Comparison of ENCODE assay signal across 19 mouse cellular contexts in genomic region chr5:69523944-69524343, GRCm38 (mm10). TPM values are rescaled to one million over a fixed set of nuclear protein-coding genes. Genes with fewer than 3 reads are reported as not detected.
"Had no signal": no experiment of that assay in that cellular context is flagged by ENCODE, and none has a peak within 500 bp of the region (broad histone marks: within the 10 kb centered on the region; RNA-seq: fewer than 3 reads in every experiment).

No protein-coding gene starts in this region.

- DNase-seq: kidney, adult 11 months; kidney, adult 9 months; kidney, postnatal 36 days; lung, postnatal 14 days; thymus, adult 2 months; thymus, postnatal 25 days had no signal

- H3K27me3 ChIP-seq: limb, embryonic 15.5 days; liver, embryonic 12.5 days; lung, embryonic 15.5 days; megakaryocyte, embryonic 14.5 days; neural tube, embryonic 12.5 days had no signal

- H3K9me3 ChIP-seq: limb, embryonic 15.5 days; liver, embryonic 12.5 days; lung, embryonic 15.5 days; megakaryocyte, embryonic 14.5 days; neural tube, embryonic 12.5 days had no signal

- H3K4me3 ChIP-seq: limb, embryonic 15.5 days; liver, embryonic 12.5 days; lung, embryonic 15.5 days; megakaryocyte, embryonic 14.5 days; neural tube, embryonic 12.5 days had no signal

- H3K4me1 ChIP-seq: limb, embryonic 15.5 days; liver, embryonic 12.5 days; lung, embryonic 15.5 days; neural tube, embryonic 12.5 days had no signal

- H3K36me3 ChIP-seq: limb, embryonic 15.5 days; liver, embryonic 12.5 days; lung, embryonic 15.5 days; neural tube, embryonic 12.5 days had no signal

- H3K27ac ChIP-seq: kidney, postnatal 0 days; limb, embryonic 15.5 days; liver, embryonic 12.5 days; lung, embryonic 15.5 days; macrophage; neural tube, embryonic 12.5 days had no signal

- H3K4me2 ChIP-seq: limb, embryonic 15.5 days; liver, embryonic 12.5 days; lung, embryonic 15.5 days; neural tube, embryonic 12.5 days had no signal

- H3K9ac ChIP-seq: limb, embryonic 15.5 days; liver, embryonic 12.5 days; lung, embryonic 15.5 days; neural tube, embryonic 12.5 days had no signal

- ATAC-seq: liver, embryonic 12.5 days had no signal

RNA-seq across cellular contexts. Expression of gene Yipf7, which starts 18.5 kb away (rescaled TPM):
- total RNA-seq: layer of hippocampus, postnatal 14 days; left cerebral cortex, adult 18-20 months; left cerebral cortex, postnatal 25 days; neutrophil, adult 5-6 weeks had no signal
- polyA plus RNA-seq: kidney, postnatal 0 days; limb, embryonic 11.5 days; liver, embryonic 12.5 days; stomach, embryonic 14.5 days had no signal
